Comparison of ENCODE assay signal across 16 mouse cellular contexts in genomic region chr17:70498256-70498655, GRCm38 (mm10).
"Had no signal": no experiment of that assay in that cellular context is flagged by ENCODE, and none has a peak within 500 bp of the region (broad histone marks: within the 10 kb centered on the region; RNA-seq: fewer than 3 reads in every experiment).

No protein-coding gene starts in this region.

- ATAC-seq: midbrain, embryonic 13.5 days; midbrain, embryonic 16.5 days had no signal

- H3K4me3 ChIP-seq: left cerebral cortex, adult 2 months; liver, embryonic 13.5 days; midbrain, embryonic 13.5 days had no signal

- DNase-seq: kidney, adult 18-20 months; kidney, adult 9 months; kidney, postnatal 14 days; kidney, postnatal 4 days; layer of hippocampus, adult 9-11 months; layer of hippocampus, postnatal 36 days; liver, embryonic 13.5 days; lung, adult 2 months; lung, postnatal 14 days; right cerebral cortex, postnatal 4 days; thymus, postnatal 25 days had no signal

- H3K27ac ChIP-seq: left cerebral cortex, adult 2 months; liver, embryonic 13.5 days; macrophage; midbrain, embryonic 13.5 days; stomach, postnatal 0 days had no signal
